Mouse (Mus musculus) spleen, adult 12 weeks (tissue): ENCODE measurements around the gene Tent5b.

Experiments used
- DNase-seq: peaks from one replicate; pipeline ENCODE4 v3.0.0; 2022; ENCODE audit warnings: low spot score

Tent5b gene

GRCm38 (mm10) chr4:133471135-133471821 is 8.7 kb upstream of the Tent5b start:
- DNase-seq, result no peak

DNA sequence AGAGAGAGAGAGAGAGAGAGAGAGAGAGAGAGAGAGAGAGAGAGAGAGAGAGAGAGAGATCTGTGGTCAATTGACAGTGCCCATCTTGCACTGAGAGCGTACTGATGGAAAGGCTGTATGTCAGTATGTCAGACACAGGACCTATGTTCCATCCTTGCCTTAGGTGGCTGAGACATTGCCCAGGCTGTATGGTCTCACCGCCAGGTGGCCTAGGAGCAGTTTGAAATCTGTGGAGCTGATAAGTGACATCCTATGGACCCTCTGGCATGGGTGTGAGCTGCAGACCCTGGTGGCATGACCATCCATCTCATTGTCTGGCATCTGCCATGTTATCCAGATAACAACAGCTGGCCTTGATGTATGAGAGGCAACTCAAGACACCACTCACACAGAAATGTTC is 6.1 kb upstream of the Tent5b start:
- DNase-seq, result no peak

DNA sequence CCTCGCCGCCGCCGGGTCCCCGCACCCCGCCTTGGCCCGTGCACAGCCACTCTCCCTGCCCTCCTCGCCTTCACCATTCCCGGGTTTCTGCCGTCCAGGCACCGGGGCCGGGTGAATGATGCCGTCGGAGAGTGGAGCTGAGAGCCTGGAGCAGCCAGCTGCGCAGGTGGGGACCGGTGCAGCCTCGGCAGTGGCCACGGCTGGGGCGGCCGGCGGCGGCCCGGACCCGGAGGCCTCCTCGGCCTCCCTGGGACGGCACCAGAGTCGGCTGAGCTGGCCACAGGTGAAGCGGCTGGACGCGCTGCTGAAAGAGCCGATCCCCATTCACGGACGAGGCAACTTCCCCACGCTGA is 229 bp downstream of the Tent5b start:
- no peak for DNase-seq

DNA sequence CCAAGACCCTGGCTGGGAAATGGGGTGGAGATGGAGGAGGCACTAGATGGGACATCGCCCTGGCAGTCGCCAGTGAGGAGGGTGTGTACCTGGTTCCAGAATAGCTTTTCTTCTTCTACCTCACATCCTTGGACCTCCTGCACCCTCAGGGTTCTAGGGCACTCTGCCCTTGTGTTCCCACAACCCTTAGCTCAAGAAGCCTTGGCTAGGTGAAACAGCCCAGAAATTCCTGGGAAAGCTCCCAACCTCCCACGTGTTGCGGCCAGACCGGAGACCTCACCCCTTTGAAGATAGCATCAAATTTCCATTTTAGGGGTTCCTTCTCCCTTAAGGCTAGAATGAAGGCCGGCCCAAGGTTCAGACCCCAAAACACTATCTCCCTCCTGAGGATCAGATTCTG is 822 bp downstream of the Tent5b start:
- DNase-seq, result no peak

DNA sequence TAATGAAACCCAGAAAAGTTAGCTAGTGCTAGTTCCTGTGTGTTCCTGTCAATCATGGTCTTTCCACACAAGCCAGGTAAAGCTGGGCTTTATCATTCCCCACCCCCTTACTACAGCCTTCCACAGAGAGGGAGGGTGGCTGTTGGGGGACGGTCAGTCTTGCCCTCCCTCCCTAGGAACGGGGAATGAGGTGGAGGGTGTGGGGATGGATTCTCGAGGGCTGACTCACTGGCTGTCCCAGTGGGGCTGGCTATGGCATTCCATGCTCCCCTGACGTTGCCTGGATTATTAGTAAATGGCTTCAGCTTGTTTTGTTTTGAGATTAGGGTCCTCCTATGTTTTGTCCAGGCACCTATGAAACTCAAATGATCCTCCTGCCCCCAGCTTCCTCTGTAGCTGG is 1.6 kb downstream of the Tent5b start:
- no peak for DNase-seq

DNA sequence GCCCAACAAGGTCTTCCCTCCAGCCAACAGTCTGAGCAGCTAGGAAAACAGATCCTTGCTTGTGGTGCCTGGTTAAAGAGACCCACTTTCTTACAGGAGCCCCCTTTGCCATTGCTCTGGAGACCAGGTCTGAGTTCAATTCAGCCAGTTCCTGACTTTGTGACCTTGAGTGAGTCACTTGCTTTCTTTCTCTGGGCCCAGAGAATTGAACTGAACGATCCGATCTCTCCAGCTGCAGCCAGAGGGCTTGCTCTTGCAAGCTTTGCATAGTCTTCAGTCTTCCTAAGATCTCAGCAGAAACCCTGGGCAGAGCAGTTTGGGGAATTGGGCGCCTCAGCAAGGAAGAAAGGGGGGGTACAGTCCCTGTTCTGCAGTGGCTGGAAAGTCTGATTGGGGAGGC is 2.5 kb downstream of the Tent5b start:
- DNase-seq, result no peak

- no peak for DNase-seq
Observed at GRCm38 (mm10) chr4:133484266-133485025, 4.5 kb downstream of the Tent5b start.

DNA sequence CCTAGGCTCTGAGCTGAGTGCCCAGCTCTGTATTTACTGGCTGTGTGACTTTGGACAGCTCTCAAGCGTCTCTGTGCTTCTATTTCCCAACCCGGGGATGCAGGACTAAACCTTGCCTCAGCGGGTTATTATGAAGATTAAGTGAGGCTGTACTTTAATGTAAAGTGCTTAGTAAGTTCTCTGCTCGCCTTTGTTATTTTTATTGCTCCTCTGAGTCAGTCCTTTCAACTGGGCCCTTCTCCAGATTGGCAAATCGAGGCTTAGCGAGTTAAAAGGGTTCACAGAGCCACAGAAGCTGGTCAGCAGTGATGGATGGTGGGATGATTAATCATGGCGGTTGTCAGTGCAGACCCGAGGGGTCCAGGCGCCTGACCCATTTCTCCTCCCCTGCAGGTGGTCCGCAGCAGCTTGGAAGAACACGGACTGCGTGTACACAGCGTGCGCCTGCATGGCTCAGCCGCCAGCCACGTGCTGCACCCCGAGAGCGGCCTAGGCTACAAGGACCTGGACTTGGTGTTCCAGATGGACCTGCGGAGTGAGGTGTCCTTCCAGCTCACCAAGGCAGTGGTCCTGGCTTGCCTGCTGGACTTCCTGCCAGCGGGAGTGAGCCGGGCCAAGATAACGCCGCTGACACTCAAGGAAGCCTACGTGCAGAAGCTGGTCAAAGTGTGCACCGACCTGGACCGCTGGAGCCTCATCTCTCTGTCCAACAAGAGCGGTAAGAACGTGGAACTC is 5.9 kb downstream of the Tent5b start:
- DNase-seq, result no peak

DNA sequence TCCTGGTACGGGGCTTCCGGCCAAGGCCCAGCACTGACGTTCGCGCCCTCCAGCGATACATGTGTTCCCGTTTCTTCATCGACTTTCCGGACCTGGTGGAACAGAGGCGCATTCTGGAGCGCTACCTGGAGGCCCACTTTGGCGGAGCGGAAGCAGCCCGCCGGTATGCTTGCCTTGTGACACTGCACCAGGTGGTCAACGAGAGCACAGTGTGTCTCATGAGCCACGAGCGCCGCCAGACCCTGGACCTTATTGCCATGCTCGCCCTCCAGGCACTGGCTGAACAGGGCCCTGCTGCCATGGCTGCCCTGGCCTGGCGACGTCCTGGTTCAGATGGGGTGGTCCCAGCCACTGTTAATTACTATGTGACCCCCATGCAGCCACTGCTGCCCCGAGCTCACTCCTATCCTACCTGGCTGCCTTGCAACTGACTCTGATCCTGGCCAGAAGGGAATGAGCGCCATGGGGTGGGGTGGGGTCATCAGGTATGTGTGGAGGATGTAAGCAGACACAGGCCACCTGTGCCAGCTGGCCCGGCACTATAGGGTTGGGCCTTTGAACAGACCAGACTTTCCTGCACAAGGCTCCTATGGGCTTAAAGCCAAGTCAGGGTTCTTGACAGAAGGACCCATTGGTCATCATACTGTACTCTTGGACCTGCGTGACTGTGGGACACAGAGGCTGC is 6.9 kb downstream of the Tent5b start:
- DNase-seq, result no peak

GRCm38 (mm10) chr4:133488619-133489392 is 8.9 kb downstream of the Tent5b start:
- no peak for DNase-seq

GRCm38 (mm10) chr4:133489489-133490245 is 9.7 kb downstream of the Tent5b start:
- no peak for DNase-seq

DNA sequence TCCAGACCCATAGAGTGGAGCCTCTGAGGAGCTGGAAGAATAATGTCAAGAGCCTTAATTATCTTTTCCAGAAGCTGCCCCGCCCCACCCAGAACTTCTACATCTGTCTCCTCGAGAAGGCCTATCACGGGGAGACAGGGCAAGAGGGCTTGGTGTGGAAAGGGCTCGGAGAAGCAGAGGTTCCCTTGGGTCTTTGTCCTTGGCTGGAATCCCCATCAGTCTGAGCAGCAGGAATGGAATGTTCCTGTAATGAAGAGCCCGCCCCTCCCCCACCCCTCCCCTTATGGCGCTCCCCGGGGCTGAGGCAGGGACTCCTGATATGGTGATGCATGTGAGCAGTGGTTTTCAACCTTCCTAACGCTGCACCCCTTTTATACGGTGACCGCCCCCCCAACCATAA is 11.9 kb downstream of the Tent5b start:
- DNase-seq, result no peak

DNA sequence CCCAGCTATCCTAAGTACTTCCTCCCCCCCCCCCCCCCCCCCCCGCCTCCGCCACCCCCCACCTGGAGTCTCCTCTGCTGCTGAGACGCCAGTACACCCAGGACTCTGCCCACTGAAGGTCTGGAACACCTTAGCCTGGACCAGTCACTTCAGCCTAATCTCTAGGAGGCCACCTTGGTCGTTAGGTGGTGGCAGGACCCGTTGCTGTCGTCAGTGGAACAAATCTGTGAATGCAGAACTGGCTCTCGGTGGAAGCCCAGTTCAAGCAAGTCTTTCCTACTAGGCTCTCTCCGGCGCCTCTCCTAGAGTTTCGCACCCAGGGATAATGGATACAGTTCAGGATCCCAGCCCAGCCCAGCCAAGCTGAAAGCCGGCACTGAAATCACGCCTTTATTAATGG is 14.0 kb downstream of the Tent5b start:
- DNase-seq, result no peak

DNA sequence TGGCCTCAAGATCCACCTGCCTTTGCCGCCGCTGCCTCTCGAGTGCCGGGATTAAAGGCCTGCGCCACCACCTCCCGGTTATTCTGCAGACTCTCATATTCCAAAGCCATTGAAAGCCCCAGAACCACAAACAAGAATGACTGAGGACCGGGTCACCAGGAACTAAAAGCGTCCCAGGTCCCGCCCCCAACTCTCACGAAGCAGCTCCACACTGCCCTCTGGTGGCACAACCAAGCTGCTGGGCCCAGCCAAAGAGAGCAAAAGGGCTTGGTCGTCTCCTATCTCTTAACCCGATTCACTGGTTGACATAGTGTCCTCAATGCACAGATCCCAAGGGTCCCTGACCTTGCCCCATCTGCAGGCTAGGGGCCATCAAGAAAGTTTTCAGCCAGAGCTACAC is 14.5 kb downstream of the Tent5b start:
- DNase-seq, result peak; percentile 74

DNA sequence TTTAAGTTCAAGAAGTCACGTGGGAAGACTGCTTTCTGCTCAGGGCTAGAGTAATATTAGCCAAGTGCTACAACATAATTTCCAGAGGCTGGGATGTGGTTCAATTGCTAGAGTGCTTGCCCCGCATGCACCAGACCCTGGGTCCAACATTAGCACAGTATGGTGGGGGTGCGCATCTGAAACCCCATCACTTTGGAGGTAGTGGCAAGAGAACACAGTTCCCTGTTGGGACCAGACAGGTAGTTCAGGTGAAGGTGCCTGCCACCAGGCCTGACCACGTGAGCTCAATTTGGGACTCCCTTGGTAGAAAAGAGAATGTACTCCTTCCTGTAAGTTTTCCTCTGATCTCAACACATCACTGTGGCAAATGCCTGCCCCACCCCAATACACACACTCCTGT is 14.9 kb downstream of the Tent5b start:
- DNase-seq, result no peak

- no peak for DNase-seq
Observed at GRCm38 (mm10) chr4:133495711-133496110, 15.8 kb downstream of the Tent5b start.

DNA sequence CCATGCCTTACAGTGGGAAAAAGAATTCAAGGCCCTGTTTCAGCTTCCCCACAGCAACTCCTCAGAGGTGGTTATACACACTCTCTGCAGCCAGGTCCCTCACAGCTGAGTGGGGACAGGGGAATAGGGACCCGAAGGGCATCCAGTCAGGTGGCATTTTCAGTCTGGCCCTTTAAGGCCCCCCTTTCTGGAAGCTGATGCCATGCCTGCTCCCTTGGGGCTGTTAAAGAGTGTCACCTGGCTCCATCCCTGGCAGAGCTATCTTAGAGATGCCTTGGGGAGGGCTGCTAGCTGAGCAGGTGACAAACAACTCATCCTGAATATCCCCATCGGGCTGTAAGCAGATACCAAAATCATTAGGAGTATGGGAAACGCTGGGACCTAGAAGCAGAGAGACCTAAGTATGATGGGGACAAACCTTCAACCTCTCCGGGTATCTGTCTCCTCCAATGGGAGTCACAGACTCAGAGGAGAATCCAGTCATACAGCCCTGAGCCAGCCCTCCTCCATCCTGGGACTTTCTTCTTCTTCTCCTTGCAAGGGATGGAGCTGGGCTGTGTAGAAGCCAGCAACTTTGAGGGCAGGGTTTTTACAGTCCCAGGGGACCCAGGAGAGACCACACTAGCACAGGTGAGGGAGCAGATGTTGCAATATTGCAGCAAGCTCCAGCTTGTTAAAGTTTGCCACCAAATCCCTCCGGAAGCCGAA is 17.0 kb downstream of the Tent5b start:
- no peak for DNase-seq

GRCm38 (mm10) chr4:133497461-133498159 is 17.7 kb downstream of the Tent5b start:
- no peak for DNase-seq

DNA sequence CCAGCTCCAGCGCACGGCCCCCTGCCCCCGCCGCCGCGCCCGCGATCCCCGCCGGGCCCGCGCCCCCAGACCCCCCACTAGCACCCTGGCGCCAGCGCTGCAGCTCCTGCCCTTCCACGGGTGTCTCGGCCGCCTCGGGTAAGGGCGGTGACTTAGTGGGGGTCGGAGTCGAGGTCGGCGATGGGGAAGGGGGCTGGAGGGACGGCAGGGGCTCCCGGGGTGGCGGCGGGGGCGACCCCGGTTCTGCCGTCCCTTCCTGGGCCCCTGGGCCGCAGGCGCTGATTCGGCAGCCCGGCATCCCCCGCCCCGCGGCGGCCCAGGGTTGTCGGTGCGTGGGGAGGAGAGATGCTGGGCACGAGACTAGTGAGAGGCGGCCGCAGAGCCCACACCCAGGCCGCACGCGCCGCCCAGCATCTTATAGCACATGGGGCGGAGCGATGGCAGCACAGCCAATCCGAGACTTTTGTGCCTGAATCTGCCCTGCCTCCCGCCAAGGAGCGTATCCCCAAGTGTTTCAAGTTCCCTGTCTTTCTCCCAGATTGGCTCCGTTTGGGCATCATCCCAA is 18.3 kb downstream of the Tent5b start, which contains the start of gene Trnp1:
Gene Trnp1 (minus strand): TSS at position 391 of the 565 bp plus-strand sequence.
- no peak for DNase-seq
